Mouse (Mus musculus): ENCODE measurements around the gene Srl.
"Not testable (repeated sequence)": the region's sequence is repeated elsewhere in the genome, so short reads cannot be mapped to it uniquely, and the experiment has no call there.

Srl gene

DNA sequence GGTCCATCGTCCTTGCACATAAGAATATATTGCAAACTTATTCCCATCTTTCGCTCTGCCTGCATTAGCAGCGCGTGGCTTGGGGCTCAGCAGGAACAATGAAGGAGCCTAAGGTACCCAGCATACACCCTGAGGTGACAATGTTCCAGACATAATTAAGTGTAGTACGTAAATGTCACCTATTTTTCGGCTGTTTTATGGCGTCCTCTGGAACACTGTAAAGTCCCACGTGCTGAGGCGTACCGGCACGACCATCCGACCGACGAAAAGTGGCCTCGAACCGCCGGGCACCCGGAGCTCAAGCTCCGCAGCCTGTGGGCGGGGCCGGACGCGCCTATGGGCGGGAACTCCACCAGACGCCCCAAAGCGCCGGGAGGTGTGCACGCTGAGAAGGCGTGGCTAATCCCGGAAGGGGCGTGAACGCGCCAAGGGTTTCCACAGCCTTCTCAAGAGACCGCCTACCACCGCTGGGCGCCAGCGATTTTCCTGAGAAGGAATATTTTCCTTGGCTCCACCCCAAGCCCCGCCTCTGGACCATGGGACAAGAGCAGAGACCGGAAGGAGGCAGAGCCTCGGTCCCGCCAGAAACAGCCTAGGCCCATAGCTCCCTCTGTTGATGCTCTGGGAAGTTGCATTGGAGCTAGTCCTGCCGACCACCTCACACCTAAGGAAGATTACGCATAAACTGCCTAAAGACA, at the start of gene Srl:
Gene Srl (minus strand): TSS at position 316 of the 698 bp plus-strand sequence.
- DNase-seq (ENCODE audit: low spot score in 2 of 2), result peak; percentile 96 to 99

DNA sequence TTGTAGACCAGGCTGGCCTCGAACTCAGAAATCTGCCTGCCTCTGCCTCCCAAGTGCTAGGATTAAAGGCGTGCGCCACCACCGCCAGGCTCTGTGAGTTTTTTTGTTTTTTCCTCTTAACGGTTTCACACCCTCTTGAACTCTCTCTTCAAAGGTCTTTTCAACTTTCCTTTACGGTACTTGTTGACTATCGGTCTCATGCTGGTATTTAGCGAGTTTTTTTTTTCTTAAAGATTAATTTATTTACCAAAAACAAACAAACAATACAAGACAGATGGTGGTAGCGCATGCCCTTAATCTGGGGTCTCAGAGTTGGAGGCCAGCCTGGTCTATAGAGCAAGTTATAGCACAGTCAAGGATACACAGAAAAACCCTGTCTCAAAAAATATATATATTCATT, 48.6 kb upstream of the Srl start:
- DNase-seq (ENCODE audit: low spot score in 2 of 2), result no peak

DNA sequence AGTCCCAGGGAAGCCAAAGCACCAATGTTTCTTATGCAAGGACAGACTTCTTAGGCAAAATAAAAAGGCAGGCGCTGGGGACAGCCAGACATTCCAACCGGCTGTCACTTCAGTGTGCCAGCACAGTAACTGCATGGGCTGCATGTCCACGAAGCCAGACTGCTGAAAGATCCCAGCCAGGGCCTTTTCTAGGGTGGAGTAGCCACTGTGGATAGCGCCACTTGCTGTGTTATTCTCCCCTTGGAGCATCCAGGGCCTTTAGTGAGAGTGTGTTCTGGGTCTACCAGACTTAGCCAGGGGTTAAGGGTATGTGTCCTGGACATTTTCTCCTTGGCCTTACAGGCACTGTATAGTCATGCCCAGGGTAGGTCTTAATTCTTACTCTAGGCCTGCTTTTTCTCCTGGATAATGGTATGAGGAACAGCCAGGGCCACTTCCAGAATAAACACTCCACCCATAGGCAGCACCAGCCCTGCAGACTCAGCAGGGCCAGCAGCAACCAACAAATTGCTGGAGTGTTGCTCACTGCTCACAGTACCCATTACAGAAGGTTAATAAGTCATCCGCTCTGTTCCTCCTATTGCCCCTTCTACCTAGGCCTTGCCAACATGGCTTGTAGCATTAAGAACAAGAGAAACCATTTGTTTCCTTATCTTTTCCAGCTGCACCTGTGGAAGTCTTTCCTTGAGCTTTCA, 46.0 kb upstream of the Srl start:
- peak in 1 of 2 experiments; percentile 15 for DNase-seq (ENCODE audit: low spot score in 2 of 2)

DNA sequence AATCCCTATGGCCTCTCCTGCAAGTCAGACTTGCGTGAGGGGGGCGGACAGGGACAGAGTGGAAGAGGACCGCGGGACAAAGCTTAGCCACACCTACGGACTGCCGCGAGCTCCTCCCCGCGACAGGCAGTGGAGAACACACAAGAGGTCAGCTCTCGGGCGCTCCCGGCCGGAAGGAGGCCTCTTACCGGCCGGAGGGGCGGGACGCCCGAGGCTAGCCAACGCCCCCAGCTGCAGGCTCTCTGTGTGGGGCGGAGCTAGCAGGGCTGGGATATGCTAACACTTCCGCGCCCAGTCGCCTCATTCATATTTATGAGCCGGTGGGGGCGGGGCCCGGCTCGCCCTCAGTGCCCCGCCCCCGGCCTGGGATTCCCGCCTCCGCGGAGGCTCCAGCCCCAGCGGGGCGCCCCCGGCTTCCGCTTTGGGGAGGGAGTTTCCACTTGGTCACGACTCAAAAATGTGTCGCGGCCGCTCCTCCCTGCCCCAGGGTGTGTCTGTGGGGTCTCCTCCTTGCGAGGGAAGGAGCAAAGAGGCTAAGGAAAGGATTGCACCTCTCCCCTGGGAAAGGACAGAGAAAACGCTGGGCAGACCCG, 45.0 kb upstream of the Srl start:
- DNase-seq (ENCODE audit: low spot score in 2 of 2), result peak; percentile 81 to 89

DNA sequence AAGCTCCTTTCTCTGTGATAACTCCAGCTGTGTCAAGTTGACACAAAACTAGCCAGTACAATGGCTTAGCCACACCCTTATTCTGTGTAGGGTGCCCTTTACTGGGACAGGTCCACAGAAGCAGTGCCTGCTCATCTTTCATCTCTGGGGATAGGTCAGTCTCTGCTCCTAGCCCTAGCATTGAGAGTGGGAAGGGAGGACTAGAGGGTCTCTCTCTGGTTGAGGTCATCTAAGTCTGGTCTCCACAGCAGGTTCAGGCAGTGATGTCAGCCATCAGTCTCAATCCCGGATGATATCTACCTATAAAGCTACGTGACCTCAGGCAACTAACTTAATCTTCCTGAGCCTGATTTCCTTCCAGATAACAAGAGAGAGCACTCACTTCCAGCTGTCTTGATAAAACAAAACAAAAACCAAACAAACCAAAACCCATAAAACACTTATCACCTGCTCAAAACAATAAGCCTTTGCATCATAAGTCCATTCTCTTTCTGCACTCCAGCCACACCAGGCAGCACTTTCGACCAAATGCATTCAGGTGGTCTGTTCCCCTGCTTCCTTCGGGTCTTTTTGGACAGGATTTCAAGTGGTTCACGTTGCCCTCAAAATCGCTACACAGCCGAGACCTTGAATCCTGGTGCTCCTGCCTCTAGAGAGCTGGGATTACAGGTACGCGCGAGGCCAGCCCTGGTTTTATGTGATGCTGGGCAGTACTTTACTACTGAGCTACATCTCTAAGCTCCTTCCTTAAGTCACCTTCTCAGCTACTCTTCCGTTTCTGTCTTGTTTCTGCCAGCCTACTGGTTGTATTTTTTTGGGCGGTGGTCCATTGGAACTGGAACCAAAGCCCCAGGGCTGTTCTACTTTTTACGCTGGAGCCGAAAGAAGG, 44.3 kb upstream of the Srl start:
- DNase-seq (ENCODE audit: low spot score in 2 of 2), result no peak

DNA sequence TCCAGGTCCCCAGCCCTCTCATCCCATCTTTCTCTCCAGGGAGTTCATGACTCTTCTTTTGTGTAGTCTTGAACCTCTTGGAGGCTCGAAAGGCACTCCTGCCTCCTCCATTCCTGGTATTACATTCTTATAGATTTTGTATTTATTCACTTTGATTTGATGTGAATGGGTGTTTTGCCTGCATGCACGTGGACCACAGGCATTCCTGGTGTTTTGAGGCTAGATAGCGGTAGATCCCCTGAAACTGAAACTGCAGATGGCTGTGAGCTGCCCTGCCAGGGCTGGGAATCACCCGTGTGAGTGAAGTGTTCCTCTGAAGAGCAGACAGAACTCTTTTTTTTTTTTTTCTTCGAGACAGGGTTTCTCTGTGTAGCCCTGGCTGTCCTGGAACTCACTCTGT, 42.8 kb upstream of the Srl start:
- no peak for DNase-seq (ENCODE audit: low spot score in 2 of 2)

DNA sequence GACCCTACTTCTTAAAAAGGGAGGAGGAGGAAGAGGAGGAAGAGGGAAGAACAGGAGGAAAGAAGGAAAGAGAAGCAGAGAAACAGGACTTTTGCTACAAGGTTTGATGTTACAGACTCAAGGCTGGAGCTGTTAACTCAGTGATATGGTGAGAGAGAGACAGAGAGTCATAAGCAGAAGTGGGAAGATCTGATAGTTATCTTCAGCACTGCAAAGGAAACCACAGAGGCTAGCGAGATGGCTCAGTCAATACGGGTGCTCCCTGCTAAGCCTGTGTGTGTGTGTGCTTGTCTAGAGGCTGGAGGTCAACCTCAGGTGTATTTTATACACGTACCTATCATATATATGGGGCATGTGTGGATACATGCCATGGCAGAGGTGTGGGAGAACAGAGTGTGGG, 42.2 kb upstream of the Srl start:
- DNase-seq (ENCODE audit: low spot score in 2 of 2), result no peak

DNA sequence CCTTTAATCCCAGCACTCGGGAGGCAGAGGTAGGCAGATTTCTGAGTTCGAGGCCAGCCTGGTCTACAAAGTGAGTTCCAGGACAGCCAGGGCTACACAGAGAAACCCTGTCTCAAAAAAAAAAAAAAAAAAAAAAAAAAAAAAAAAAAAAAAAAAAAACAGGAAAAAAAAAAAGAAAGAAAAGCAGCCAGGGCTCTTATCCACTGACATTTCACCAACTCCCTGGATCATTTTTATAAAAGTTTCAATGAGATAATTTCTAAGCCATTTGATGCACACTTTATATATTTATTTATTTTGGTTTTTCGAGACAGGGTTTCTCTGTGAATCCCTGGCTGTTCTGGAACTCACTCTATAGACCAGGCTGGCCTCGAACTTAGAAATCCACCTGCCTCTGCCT, 39.6 kb upstream of the Srl start:
- not testable (repeated sequence) for DNase-seq (ENCODE audit: low spot score in 2 of 2)

DNA sequence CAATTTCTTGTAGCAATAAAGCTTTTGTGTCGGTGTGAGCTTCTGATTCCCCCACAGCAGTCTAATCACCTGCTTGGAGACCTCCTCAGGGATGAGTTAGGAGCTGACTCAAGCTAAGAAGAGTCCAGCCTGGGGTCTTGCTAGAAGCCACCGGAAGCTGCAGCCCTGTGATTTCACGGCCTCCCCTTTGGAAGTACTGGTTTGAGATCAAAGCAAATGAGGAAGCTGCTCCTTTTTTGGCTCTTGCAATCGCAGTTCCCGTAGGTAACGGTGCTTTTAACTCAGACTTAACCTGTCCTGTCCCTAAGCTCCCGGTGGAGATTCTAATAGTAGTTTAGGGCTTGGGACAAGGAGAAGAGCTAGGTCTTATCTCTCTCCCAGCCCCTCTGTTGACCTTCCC, 37.0 kb upstream of the Srl start:
- no peak for DNase-seq (ENCODE audit: low spot score in 2 of 2)

DNA sequence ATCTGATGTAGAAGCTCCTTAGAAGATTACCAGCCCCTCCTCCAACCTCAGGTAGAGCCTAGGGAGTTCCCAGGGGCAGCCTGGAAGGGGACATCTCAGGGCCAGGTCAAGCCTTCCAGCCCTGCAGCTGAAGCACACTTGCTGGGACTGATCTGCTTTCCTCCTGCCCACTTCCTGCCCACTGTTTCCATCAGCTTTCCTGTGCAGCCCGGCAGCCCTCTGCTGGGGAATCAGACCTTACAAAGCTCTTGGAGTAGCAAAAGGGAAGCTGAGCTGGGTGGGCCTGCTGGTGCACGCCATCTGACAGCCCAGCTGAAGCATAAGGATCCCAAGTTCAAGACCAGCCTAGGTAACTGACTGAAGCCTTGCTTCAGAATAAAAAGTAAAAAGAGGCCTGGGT, 35.3 kb upstream of the Srl start:
- DNase-seq (ENCODE audit: low spot score in 2 of 2), result no peak

DNA sequence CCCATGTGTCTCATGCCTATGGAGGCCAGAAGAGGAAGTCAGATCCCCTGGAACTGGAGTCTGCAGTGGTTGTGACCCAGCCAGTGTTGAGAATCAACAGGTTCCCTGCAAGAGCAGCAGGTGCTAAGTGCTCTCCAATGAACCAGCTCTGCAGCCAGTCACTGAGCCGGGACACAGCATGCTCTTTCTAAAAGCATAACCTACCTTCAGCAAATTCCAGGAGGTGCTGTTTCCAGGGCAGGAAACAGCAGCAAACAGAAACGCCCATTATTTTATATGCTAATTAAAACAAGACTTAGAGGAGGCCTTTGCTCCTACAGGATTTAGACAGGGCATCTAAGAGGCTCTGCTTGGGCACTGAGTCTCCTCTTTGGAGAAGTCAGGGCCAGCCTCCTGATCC, 34.4 kb upstream of the Srl start:
- no peak for DNase-seq (ENCODE audit: low spot score in 2 of 2)

DNA sequence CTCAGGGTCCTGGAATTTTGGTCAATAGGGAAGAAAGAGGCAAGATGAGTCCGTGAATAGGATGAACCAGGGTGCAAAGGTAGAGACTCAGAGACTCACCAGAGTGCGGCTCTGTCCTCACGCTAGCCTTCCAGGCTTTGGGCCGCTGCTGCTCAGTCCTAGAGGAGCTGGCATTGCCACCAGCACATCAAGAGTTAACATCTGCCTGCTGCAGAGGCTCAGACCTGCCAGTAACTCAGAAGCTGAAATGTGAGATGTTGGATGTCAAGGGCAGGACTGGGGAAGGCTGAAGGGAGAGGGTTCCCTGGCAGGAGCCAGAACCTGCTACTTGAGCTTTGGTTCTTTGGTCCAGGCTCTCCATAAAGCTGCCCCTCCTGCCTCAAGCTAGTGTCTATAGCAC, 29.1 kb upstream of the Srl start:
- no peak for DNase-seq (ENCODE audit: low spot score in 2 of 2)

DNA sequence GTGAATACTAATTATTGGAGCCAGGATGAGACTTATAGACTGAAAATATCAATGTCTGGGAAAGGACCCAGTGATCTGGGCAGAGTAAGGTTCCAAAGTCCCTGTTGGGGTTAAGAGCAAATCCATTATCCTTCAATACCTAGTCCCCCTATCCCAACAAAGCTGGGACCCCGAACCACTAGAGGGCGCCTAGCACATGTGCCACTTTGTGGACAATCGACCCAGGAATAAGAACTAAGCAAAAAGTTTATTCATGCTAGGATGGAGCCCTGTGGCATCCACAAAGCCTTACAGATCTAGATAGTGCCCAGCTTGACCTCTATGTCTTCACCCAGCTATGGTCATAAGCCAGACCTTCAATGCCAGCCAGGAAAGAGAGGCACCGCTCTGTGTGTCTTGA, 26.3 kb upstream of the Srl start:
- DNase-seq (ENCODE audit: low spot score in 2 of 2), result peak; percentile 78 to 82

DNA sequence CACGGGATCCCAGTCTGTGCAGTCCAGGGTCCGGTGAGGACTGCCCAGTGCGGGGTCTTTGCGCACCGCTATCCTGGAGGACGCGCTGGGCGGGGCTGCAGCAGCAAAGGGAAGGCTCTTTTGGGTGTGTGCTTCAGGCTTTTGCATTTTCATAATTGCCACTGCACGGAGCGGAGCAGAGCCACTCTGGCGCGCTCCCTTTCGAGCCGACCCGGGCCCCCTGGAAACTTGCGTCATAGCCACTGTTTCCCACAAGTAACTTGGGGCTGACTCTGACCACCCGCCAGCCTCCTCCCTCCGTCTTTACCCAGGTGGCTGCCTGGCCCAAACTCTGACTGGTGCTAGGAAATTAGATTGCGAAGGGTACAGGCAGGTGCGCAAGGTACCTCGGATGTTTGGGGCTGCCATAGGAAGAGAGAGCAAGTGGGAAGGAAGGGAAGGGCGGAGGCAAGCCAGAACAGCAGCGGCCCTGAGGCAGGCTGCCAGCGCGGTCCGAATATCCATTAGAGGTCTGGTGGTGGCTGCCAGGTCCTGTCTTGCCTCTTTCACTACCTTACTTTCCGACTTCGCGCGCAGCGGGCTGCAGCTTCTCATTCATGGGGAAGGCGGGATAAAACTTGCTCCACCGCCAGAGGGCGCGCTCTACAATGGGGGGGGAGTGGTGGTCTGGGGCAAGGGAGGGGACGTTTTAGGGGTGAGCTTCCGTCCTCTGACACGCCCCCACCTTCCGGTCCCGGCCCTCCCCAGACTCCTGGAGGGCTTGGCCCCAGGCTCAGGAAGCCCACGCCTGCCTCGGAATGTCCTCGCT, 18.7 kb upstream of the Srl start:
- DNase-seq (ENCODE audit: low spot score in 2 of 2), result peak; percentile 34 to 64

DNA sequence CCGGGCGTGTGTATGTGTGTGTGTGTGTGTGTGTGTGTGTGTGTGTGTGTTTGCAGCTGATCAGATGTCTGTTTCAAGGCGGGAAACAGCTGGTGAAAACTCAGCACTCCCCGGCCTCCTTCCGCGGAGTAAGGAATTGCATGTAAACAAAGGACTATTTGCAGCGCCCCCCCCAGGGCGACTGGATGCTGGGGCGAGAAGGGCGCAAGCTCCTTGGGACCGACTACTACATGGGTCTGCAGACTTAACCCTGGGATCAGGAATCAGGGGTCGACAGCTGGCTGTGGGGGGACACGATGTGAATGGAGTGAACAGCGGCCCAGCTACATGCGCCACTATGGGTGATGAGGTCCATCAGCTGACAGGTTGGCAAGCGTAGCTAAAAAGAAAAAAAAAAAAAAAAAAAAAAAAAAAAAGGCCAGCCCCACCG, 18.1 kb upstream of the Srl start, which contains the start of gene Tfap4:
Gene Tfap4 (minus strand): TSS at position 140 of the 430 bp plus-strand sequence.
- DNase-seq (ENCODE audit: low spot score in 2 of 2), result peak; percentile 65 to 80

DNA sequence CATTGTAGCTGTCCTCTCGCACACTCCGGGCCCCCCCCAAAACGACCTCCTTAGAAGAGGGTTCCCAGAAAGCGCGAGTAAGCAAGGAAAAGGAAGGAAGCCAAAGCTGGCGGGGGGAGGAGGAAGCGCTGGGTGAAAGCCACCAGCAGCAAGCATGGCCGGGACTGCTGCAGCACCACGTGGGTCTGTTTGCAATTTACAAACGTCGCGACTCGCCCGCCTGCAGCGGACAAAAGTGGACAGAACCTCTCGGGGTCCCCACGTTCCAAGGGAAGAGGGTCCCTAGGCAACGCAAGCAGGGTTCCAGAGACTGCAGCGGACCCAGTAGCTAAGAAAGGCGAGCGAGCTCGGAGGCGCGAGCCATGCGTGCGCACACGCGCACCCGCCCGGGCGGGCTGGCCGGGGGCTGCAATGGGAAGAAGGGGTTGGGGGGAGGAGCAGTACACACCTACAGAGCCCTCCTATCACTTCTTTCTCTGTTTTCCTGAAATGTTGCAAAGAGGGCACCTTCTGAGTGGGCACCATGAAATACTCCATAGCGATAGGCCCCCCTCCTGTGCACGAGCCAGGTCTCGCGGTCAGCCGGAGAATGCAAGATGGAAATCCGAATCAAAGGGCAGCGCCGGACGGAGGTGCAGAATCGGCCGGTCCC, 17.5 kb upstream of the Srl start:
- DNase-seq (ENCODE audit: low spot score in 2 of 2), result peak; percentile 40 to 62

DNA sequence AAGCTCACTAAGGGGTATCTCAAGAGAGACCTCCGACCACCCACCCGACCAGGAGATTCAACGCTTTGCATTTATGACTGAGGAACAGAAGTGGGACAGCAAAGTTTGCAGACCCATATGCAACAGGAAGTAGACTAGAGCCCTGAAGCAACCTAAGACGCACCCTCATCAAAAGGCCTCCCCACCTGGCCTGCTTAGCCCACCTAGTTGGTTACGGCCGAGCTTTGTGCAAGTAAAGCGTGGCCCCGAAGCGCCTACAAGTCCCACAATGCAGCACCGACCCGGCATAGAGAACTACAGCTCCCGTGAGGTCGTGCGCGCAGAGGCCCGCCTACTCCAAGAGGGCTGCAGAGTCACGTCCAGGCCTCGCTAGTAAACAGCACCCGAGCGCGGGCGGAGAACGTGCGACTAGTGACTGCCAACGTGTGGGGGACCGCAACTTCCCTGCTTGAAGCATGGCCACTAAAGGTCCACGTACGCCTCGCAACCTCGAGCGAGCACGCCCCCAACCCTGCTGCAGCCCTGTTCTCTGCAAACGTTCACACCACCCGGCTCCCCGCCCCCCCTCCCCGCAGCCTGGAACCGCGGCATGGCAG, 16.9 kb upstream of the Srl start:
- DNase-seq (ENCODE audit: low spot score in 2 of 2), result peak; percentile 70 to 87

DNA sequence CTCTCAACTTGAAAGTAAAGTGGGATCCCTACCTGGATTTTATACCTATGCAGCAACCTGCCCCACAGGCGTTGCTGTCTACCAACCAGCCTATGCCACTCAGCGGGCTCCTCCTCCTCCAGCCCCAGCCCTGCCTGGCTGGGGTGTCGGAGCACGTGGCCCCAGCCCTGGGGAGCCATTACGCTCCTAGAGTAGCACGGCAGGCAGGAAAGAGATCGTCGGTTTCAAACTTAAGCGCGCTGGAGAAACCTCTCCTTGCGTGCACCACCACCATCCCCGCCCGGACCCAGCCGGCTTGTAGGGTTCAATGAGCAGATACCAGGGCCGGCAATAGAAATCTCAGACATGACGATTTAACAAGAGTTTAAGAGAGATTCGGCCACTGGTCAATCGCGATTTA, 16.3 kb upstream of the Srl start:
- peak; percentile 32 to 41 for DNase-seq (ENCODE audit: low spot score in 2 of 2)

DNA sequence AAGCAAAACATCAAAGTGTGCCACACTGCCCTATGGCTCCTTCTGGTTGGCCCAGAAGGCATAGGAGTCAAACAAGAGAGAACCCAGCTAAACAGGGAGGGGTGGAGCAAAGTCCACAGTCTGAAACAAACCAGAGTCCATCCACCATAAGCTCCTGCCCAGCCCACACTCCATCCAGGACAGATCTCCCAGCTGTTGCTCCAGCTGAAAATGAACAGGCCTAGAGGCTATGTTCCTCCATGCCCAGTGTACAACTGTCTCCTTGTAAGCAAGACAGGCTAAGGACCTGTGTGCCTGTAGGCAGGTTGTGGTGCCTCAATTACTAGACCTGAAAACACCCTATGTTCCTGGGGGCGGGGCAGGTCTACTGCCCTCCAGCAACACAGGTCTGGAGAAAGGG, 15.5 kb upstream of the Srl start:
- DNase-seq (ENCODE audit: low spot score in 2 of 2), result no peak

DNA sequence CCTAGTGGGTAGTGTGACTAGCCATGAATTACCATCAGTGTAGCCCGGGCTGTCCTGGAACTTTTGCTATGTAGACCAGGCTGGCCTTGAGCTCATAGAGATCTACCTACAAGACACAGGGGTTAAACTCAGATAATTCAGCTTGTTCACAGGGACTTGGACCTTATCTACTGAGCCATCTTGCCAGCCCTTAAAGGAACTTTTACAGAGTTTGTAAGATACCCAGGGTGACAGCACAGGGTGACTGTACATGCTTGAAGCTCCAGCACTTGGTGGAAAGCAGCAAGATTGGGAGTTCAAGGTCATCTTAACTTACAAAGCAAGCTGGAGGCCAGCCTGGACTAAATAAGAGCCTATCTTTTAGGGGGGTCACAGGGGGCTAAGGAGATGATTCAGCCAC, 13.9 kb upstream of the Srl start:
- DNase-seq (ENCODE audit: low spot score in 2 of 2), result no peak
